Mouse (Mus musculus) heart, postnatal 36 days (tissue): ENCODE data around the gene Clic4. TPM values are rescaled to one million over a fixed set of nuclear protein-coding genes. Genes with fewer than 3 reads are reported as not detected.

Experiments
- DNase-seq, 2 experiments: peaks; one replicate each; pipeline ENCODE4 v3.0.0; 2021 to 2022
- intact Hi-C: fragments of 180-260 bp; cut with DNase I; formaldehyde crosslinking; loops from one replicate; pipeline ENCODE4 v1.15.1; 2025
- total RNA-seq, 2 experiments: library from RNA; stranded (reverse); gene quantifications; 2 replicates each; pipeline ENCODE4 v1.2.3; 2021

Gene Clic4
- total RNA-seq, 2 experiments from 2014 or later = 241 to 254 TPM

DNA sequence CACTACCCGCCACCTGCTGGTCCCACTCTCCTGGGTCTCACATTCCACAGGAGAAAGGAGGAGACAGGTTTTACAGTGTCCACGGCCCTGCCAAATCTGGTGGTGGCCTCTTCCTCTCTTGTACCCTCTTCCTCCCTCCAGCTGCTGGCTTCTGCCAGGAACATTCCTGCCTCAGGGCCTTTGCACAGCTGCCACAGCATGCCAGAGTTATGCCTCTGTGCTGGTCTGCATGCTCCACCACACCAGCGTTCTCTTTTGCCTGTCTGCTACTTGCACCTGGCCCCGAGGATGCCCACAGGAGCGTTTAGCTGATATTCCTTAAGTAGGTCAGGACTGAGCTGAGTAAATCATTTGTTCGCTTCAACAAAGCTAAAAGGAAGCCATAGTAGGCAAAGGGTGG, 106.9 kb downstream of the Clic4 start:
- intact Hi-C loops = no loop called here

More for the DNA sequence above, 106.9 kb downstream of the Clic4 start:
- no peak for DNase-seq

Other genes with a start within 250 kb of the Clic4 start
- under 1 TPM; 0.43 to 0.50 TPM for gene Runx3, start 152.2 kb downstream of the Clic4 start, total RNA-seq
- gene Srrm1, start 80.5 kb upstream of the Clic4 start, total RNA-seq = 10 to 100 TPM; 59.1 to 69.9 TPM
- under 1 TPM in 1 of 2 experiments, not detected in 1; 0.33 TPM for gene Ncmap, start 125.4 kb upstream of the Clic4 start, total RNA-seq
- gene Rcan3, start 161.0 kb upstream of the Clic4 start, total RNA-seq = 10 to 100 TPM; 10.8 to 15.0 TPM
- under 1 TPM in 1 of 2 experiments, not detected in 1; 0.38 TPM for gene Stpg1, start 222.0 kb upstream of the Clic4 start, total RNA-seq
- 10 to 100 TPM; 36.9 to 42.6 TPM for gene Nipal3, start 222.2 kb upstream of the Clic4 start, total RNA-seq